Mouse (Mus musculus) hindbrain, embryonic 14.5 days (tissue): ENCODE results near the gene Pik3c2a. TPM values are rescaled to one million over a fixed set of nuclear protein-coding genes. Genes with fewer than 3 reads are reported as not detected.
A peak's percentile ranks its signal among the peaks of the same experiment; 100 is the strongest.

Source experiments
- ATAC-seq: fragments of 200-750 bp; cut with Nextera tagmentation; 2 replicates; pipeline ENCODE4 v1.8.0; 2017; ENCODE audit warnings: moderate number of reproducible peaks, mild to moderate bottlenecking, moderate TSS enrichment, moderate library complexity; ENCODE audit not compliant: low FRiP score
- DNase-seq: peaks from one replicate; pipeline ENCODE4 v3.0.0-alpha.2; 2015; ENCODE audit warnings: low spot score
- H3K27ac ChIP-seq: fragments of 300-500 bp; sonication (generic); 2 replicates; pipeline ENCODE4 v1.5.1; 2014; ENCODE audit warnings: mild to moderate bottlenecking, moderate library complexity
- H3K27me3 ChIP-seq: fragments of 300-500 bp; sonication (generic); 2 replicates; pipeline ENCODE4 v1.6.1; 2014; ENCODE audit warnings: mild to moderate bottlenecking, low read length, mixed read lengths; ENCODE audit not compliant: control insufficient read depth, insufficient read depth
- H3K36me3 ChIP-seq: fragments of 300-500 bp; sonication (generic); replicated peaks from 2 replicates; pipeline ENCODE4 v1.6.1; 2014; ENCODE audit not compliant: control insufficient read depth, insufficient read depth
- H3K4me1 ChIP-seq: fragments of 300-500 bp; sonication (generic); replicated peaks from 2 replicates; pipeline ENCODE4 v1.6.1; 2014; ENCODE audit warnings: antibody characterized with exemption, low read length, mixed read lengths; ENCODE audit not compliant: control insufficient read depth, insufficient read depth
- H3K4me2 ChIP-seq: fragments of 300-500 bp; sonication (generic); replicated peaks from 2 replicates; pipeline ENCODE4 v1.6.1; 2014; ENCODE audit warnings: mild to moderate bottlenecking, moderate library complexity
- H3K4me3 ChIP-seq: fragments of 300-500 bp; sonication (generic); replicated peaks from 2 replicates; pipeline ENCODE4 v1.5.1; 2014; ENCODE audit warnings: mild to moderate bottlenecking, low read length
- H3K9ac ChIP-seq: fragments of 300-500 bp; sonication (generic); 2 replicates; pipeline ENCODE4 v1.6.1; 2014
- H3K9me3 ChIP-seq: fragments of 300-500 bp; sonication (generic); 2 replicates; pipeline ENCODE4 v1.6.1; 2016; ENCODE audit warnings: low read length; ENCODE audit not compliant: control insufficient read depth
- WGBS: fragments of 180-500 bp; shearing (Covaris S2); extraction: QIAGEN DNeasy Blood & Tissue Kit; methylation state at CpG from one replicate; pipeline ENCODE4 v1.1.7; 2014; 5-methylcytosine and 5-hydroxymethylcytosine counted together
- polyA plus RNA-seq: library from polyadenylated mRNA; unstranded; fragments of >200 nt; fragmentation: Nextera tagmentation; extraction: Ambion mirVana; gene quantifications from 2 replicates; pipeline ENCODE4 v1.2.1, GENCODE M21; 2014

The Pik3c2a gene
- polyA plus RNA-seq, 1 experiment from 2014 or later = 17.0 TPM

GRCm38 (mm10) chr7:116458985-116459441 lies 15.8 kb upstream of the Pik3c2a start:
- no peak for ATAC-seq
- no peaks in the 10 kb centered on the region for H3K36me3 ChIP-seq
- DNase-seq = peak; percentile 63
- 40% methylated on average over 3 of the region's 3 CpGs for WGBS
- no peak overlapping the region for H3K27ac ChIP-seq
- no peak overlapping the region for H3K9ac ChIP-seq
- H3K27me3 ChIP-seq = no peaks in the 10 kb centered on the region
- H3K4me1 ChIP-seq = no peaks in the 10 kb centered on the region
- no peak overlapping the region for H3K4me2 ChIP-seq
- no peak overlapping the region for H3K4me3 ChIP-seq
- no peaks in the 10 kb centered on the region for H3K9me3 ChIP-seq

- Histone ChIP-seq H3K27ac (no peak overlapping the region), H3K27me3 (no peaks in the 10 kb centered on the region), H3K9me3 (no peaks in the 10 kb centered on the region), H3K4me2 (no peak overlapping the region), H3K36me3 (no peaks in the 10 kb centered on the region), H3K9ac (no peak overlapping the region), H3K4me3 (no peak overlapping the region), H3K4me1 (no peaks in the 10 kb centered on the region)
- no peak for ATAC-seq
- DNase-seq = no peak
- WGBS = 84% methylated on average over 6 of the region's 6 CpGs
These were observed 14.1 kb upstream of the Pik3c2a start for GRCm38 (mm10) chr7:116457391-116457790.

DNA sequence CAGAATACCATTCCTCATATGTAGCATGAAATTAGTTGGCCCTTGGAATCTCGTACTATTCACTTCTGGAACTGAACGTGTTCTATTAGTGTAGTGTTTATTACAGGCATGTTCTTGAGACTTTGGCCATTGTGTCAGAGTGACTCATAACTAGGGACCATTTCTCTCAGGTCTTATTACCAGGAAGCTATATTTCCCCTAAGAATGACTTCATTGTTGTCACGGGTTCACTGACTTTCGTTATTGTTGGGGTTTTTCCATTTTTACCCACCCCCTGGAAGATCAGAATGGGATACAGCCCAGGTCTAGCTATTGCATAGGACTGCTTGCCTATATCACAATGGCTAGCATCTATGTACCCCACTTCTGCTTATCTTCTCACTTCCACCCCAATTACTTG lies 13.7 kb upstream of the Pik3c2a start:
- no peaks in the 10 kb centered on the region for H3K36me3 ChIP-seq
- no peaks in the 10 kb centered on the region for H3K4me1 ChIP-seq
- H3K27ac ChIP-seq = no peak overlapping the region
- DNase-seq (no peak), ATAC-seq (no peak)
- WGBS = 86% methylated on average over 4 of the region's 4 CpGs
- H3K4me3 ChIP-seq = no peak overlapping the region
- H3K9ac ChIP-seq = no peak overlapping the region
- no peak overlapping the region for H3K4me2 ChIP-seq
- no peaks in the 10 kb centered on the region for H3K27me3 ChIP-seq
- H3K9me3 ChIP-seq = no peaks in the 10 kb centered on the region

DNA sequence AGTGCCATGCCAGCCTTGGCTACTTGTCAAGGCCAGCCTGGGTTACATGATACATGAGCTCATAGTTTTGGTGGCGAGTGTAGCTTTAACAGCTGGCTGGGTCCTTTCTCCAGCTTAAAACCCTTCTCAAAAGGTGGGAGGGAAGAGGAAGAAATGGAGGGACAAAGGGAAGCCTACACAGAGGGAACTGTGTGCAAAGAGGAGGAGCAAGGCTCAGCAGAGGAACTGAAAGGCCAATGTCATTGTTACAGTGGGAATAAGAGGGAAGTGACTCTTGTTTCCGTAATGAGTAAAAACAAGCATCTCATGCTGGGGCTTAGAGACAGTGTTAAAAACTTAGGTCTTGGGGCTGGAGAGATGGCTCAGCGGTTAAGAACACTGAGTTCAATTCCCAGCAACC lies 3.4 kb upstream of the Pik3c2a start:
- no peaks in the 10 kb centered on the region for H3K27me3 ChIP-seq
- H3K4me3 ChIP-seq = no peak overlapping the region
- DNase-seq = no peak
- no peaks in the 10 kb centered on the region for H3K36me3 ChIP-seq
- peaks cover 9% of the 10 kb centered on the region for H3K4me1 ChIP-seq
- no peak for ATAC-seq
- no peak overlapping the region for H3K27ac ChIP-seq
- H3K4me2 ChIP-seq = no peak overlapping the region
- 78% methylated on average over 3 of the region's 3 CpGs for WGBS
- H3K9ac ChIP-seq = no peak overlapping the region
- no peaks in the 10 kb centered on the region for H3K9me3 ChIP-seq

DNA sequence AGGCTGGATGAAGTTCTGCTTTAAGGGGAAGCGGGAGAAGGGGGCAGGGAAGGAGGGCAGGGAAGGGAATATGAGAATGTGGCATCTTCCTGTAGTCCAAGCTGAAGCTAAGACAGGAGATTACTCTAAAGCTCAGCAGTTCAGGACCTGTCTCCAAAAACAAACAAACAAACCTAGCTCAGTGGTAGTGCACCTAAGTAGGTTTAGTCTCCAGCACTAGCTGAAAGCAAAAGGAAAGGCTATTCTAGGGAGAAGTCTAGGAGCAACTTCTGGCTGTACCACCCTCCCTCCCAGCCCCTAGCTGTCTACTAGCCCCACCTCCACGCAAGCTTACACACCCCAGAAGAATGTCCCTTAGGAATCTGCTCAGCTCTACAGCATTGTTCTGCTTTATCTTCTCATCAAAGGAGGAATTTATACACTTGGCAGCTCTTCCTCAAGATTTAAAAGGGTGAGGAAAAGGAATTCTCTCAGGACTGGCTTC lies 1.1 kb upstream of the Pik3c2a start:
- DNase-seq = no peak
- H3K9me3 ChIP-seq = no peaks in the 10 kb centered on the region
- WGBS = 10% methylated on average over 2 of the region's 2 CpGs

GRCm38 (mm10) chr7:116443697-116444325 lies 562 bp upstream of the Pik3c2a start:
- DNase-seq = peak; percentile 64
- WGBS = 1% methylated on average over 38 of the region's 38 CpGs
- ATAC-seq = no peak; the same call in 1 of the 2 replicates
- Histone ChIP-seq H3K36me3 (no peaks in the 10 kb centered on the region), H3K27ac (peak overlapping the region; percentile 92), H3K4me3 (peak overlapping the region; percentile 94), H3K9me3 (no peaks in the 10 kb centered on the region), H3K27me3 (no peaks in the 10 kb centered on the region), H3K4me1 (peaks cover 13% of the 10 kb centered on the region), H3K9ac (peak overlapping the region; percentile 92), H3K4me2 (peak overlapping the region; percentile 77)

More for the DNA sequence above, 1.1 kb upstream of the Pik3c2a start:
- Histone ChIP-seq H3K4me1 (peaks cover 13% of the 10 kb centered on the region), H3K27me3 (no peaks in the 10 kb centered on the region), H3K4me2 (peak overlapping the region; percentile 77), H3K9ac (peak overlapping the region; percentile 92), H3K4me3 (peak overlapping the region; percentile 94), H3K27ac (peak overlapping the region; percentile 92; the same call in 1 of the 2 replicates), H3K36me3 (no peaks in the 10 kb centered on the region)
- ATAC-seq = no peak

DNA sequence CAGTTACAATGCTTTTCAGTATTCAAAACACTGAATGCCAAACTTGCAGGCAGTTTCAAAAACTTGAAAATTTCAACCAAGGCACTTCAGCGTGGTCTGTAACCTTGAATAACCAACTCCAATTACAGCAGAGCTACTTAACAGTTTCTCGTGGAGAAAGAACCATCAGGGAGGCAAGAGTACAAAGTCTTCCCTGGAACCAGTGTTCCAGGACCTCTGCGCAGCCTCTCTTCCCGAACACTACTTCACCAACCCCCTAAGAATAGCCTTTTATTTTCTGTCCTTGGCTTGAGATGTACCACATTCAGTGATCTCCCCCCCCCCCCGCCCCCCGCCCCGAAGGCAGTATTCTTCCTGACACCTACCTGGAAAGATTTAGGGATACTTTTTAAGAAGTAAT lies 1.0 kb downstream of the Pik3c2a start:
- ATAC-seq = no peak
- H3K27me3 ChIP-seq = no peaks in the 10 kb centered on the region
- peak overlapping the region; percentile 92 for H3K9ac ChIP-seq
- no peaks in the 10 kb centered on the region for H3K9me3 ChIP-seq
- H3K27ac ChIP-seq = no peak overlapping the region; the same call in 1 of the 2 replicates
- 4% methylated on average over 7 of the region's 7 CpGs for WGBS
- H3K4me3 ChIP-seq = peak overlapping the region; percentile 94
- peaks cover 13% of the 10 kb centered on the region for H3K4me1 ChIP-seq
- H3K36me3 ChIP-seq = peaks cover 4% of the 10 kb centered on the region; the same call in 1 of the 2 replicates
- peak overlapping the region; percentile 77 for H3K4me2 ChIP-seq
- DNase-seq = no peak

DNA sequence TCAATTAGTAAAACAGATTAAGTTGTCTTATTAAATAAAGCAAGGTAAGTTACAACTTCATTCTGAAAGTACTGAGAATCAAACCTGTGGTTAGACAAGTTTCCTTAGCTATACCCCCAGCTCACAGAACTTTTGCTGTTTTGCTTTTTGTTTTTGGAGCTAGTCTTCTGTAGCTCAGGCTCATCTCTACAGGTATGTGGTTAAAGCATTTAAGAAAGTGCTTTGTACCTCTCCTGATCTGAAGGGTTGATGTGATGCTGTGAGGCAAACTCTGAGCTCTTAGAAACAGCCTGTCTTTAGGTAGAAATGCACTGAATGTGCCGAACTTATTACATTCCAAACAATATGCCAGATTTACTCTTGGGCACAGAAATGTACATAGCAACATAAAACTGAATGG lies 1.9 kb downstream of the Pik3c2a start:
- 73% methylated on average over 1 of the region's 1 CpGs for WGBS
- Histone ChIP-seq H3K4me2 (peak overlapping the region; percentile 77), H3K4me1 (peaks cover 13% of the 10 kb centered on the region), H3K9ac (peak overlapping the region; percentile 31; the same call in 1 of the 2 replicates), H3K27me3 (no peaks in the 10 kb centered on the region), H3K9me3 (no peaks in the 10 kb centered on the region), H3K27ac (no peak overlapping the region), H3K4me3 (0 out of 2 replicates have a peak overlapping the region, but pooled peaks have one; percentile 94), H3K36me3 (peaks cover 4% of the 10 kb centered on the region; the same call in 1 of the 2 replicates)
- DNase-seq (no peak), ATAC-seq (no peak)

DNA sequence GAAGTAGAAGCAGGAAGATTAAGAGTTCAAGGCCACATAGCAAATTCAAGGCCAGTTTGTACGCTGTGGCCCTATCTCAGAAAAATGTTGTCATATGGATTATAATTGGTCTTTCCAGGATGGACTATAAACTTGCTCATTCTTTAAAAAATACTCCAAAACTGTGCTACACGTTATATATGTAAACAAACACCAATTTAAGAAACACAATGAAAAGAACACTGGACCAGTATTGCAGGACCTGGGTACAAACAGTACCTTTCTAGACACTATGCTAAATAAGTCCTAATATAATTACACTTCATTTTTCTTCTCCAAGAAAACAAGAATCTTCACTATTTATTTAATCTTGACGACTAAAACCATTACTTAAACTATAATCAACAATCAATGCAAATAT lies 11.6 kb downstream of the Pik3c2a start:
- WGBS = 93% methylated on average over 3 of the region's 3 CpGs
- H3K27me3 ChIP-seq = no peaks in the 10 kb centered on the region
- H3K27ac ChIP-seq = no peak overlapping the region
- no peaks in the 10 kb centered on the region for H3K4me1 ChIP-seq
- no peaks in the 10 kb centered on the region for H3K36me3 ChIP-seq
- ATAC-seq (no peak), DNase-seq (no peak)
- no peak overlapping the region for H3K4me3 ChIP-seq
- H3K9me3 ChIP-seq = no peaks in the 10 kb centered on the region
- H3K4me2 ChIP-seq = no peak overlapping the region
- H3K9ac ChIP-seq = no peak overlapping the region
